Mouse (Mus musculus): ENCODE results near the gene Nav2. TPM values are rescaled to one million over a fixed set of nuclear protein-coding genes. Genes with fewer than 3 reads are reported as not detected.

The Nav2 gene
- polyA plus RNA-seq, 1 experiment, result 28.3 TPM

DNA sequence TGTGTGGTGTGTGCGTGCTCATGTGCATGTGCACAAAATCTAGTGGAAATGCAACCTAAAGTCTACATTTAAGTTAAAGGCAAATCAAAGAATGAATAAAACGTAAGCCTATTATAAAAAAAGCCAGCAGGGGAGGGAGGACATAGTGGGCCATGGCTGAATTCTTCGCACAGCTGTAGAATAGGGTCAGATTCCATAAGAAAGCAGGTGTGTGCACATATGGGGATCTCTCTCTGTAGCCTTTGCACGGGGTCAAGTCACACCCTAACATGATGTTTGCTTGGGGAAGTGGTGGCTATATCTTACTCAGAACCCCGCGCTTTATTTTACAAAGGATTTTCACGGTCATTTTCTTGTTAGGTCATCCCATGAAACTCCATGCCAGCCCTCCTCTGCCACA, 15.4 kb upstream of the Nav2 start:
- DNase-seq (ENCODE audit: low read depth), result no peak
- TF ChIP-seq POLR2A (IDR thresholded peaks at IDR 0.05; ENCODE audit: borderline replicate concordance, extremely low read depth, insufficient read depth, insufficient read length, poor library complexity, severe bottlenecking) (no peak), CTCF (IDR thresholded peaks at IDR 0.05; ENCODE audit: borderline replicate concordance, extremely low read depth, insufficient read depth, insufficient read length) (no peak)

GRCm38 (mm10) chr7:48894152-48894551, 14.4 kb upstream of the Nav2 start:
- no peak for TF ChIP-seq POLR2A (IDR thresholded peaks at IDR 0.05; ENCODE audit: borderline replicate concordance, extremely low read depth, insufficient read depth, insufficient read length, poor library complexity, severe bottlenecking)
- TF ChIP-seq CTCF (IDR thresholded peaks at IDR 0.05; ENCODE audit: borderline replicate concordance, extremely low read depth, insufficient read depth, insufficient read length), result peak; percentile 91
- peak; percentile 68 for DNase-seq (ENCODE audit: low read depth)

- no peak for TF ChIP-seq CTCF (IDR thresholded peaks at IDR 0.05; ENCODE audit: borderline replicate concordance, extremely low read depth, insufficient read depth, insufficient read length)
- no peak for TF ChIP-seq POLR2A (IDR thresholded peaks at IDR 0.05; ENCODE audit: borderline replicate concordance, extremely low read depth, insufficient read depth, insufficient read length, poor library complexity, severe bottlenecking)
- DNase-seq (ENCODE audit: low read depth), result no peak
Measured at GRCm38 (mm10) chr7:48894763-48895162, 13.8 kb upstream of the Nav2 start.

DNA sequence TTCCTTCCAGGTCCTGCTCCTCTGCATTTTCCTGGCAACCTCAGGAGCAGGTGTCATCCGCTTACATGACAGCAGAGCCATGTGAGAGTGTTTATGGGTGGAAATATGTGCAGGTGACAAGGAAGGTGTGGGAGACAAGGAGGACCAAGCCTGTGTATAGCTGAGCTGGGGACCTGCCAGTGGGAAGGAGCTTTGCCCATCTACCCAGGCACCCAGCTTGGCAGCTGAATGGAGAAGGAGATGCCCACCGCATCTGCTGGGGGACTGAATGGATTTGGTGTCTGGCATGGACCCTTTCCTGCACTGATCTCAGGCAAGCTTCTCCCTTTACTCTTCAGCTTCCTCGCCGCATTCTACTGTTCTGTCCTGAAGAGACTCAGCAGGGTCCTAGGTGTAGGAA, 13.0 kb upstream of the Nav2 start:
- no peak for DNase-seq (ENCODE audit: low read depth)
- TF ChIP-seq POLR2A (IDR thresholded peaks at IDR 0.05; ENCODE audit: borderline replicate concordance, extremely low read depth, insufficient read depth, insufficient read length, poor library complexity, severe bottlenecking) (no peak), CTCF (IDR thresholded peaks at IDR 0.05; ENCODE audit: borderline replicate concordance, extremely low read depth, insufficient read depth, insufficient read length) (no peak)

GRCm38 (mm10) chr7:48896051-48896450, 12.5 kb upstream of the Nav2 start:
- TF ChIP-seq POLR2A (IDR thresholded peaks at IDR 0.05; ENCODE audit: borderline replicate concordance, extremely low read depth, insufficient read depth, insufficient read length, poor library complexity, severe bottlenecking) (no peak), CTCF (IDR thresholded peaks at IDR 0.05; ENCODE audit: borderline replicate concordance, extremely low read depth, insufficient read depth, insufficient read length) (no peak)
- DNase-seq (ENCODE audit: low read depth), result no peak

GRCm38 (mm10) chr7:48897539-48898163, 10.9 kb upstream of the Nav2 start:
- DNase-seq (ENCODE audit: low read depth), result peak; percentile 82
- TF ChIP-seq POLR2A (IDR thresholded peaks at IDR 0.05; ENCODE audit: borderline replicate concordance, extremely low read depth, insufficient read depth, insufficient read length, poor library complexity, severe bottlenecking) (no peak), CTCF (IDR thresholded peaks at IDR 0.05; ENCODE audit: borderline replicate concordance, extremely low read depth, insufficient read depth, insufficient read length) (no peak)

- no peak for DNase-seq (ENCODE audit: low read depth)
- TF ChIP-seq POLR2A (IDR thresholded peaks at IDR 0.05; ENCODE audit: borderline replicate concordance, extremely low read depth, insufficient read depth, insufficient read length, poor library complexity, severe bottlenecking) (no peak), CTCF (IDR thresholded peaks at IDR 0.05; ENCODE audit: borderline replicate concordance, extremely low read depth, insufficient read depth, insufficient read length) (no peak)
Measured at GRCm38 (mm10) chr7:48898416-48898815, 10.1 kb upstream of the Nav2 start.

DNA sequence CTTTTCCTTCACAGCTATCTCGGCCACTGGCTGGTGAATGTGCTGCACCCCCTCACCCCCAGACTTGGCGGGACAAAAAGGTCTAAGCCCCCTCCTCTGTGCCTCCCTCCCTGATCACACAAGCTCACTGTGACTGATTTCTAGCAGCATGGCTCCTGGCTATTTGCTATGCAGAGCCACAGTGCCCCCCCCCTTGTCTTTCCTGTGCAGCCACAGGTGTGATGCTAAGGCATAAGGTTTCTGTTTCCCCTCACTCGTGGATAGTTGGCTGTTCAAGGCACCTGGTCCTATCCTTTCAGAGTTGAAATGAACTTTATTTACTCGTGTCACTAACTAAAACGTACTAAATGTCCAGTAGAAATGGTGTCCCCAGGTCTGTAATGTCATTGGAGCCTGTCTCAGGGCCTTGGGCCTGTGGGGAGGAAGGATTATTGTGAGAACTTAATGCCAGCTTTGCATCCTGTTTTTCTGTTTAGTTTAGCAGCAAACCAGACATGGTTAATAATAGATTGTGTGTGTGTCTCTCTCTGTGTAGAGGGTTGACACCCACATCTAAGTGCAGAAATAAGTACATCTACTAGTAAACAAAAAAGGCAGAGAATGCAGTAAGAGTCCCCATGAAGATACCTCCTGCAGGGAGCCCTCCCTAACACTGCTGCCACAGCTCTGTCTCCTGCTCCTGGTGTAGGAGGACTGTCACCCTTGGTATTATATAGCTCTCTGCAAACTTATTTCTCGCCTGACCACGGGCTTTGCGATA, 7.9 kb upstream of the Nav2 start:
- no peak for TF ChIP-seq POLR2A (IDR thresholded peaks at IDR 0.05; ENCODE audit: borderline replicate concordance, extremely low read depth, insufficient read depth, insufficient read length, poor library complexity, severe bottlenecking)
- TF ChIP-seq CTCF (IDR thresholded peaks at IDR 0.05; ENCODE audit: borderline replicate concordance, extremely low read depth, insufficient read depth, insufficient read length), result no peak
- no peak for DNase-seq (ENCODE audit: low read depth)

DNA sequence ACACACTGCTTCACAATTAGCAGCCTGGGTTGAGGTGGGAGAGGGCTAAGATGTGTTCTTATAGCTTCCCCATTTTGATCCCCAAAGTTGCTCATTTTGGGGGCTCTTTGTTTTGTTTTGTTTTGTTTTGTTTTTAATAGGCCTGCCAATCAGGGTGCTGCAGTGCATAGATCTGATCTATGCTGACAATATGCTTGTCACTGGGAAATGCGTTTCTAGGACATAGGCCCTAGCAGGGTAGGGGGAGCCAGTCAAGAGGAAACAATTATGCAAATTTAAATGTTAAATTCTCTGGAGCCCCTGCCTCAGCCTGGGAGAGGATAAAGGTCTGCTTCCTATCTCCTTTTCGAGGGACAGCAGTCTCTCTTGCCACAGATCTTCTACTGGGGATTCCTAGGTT, 6.1 kb upstream of the Nav2 start:
- peak; percentile 66 for DNase-seq (ENCODE audit: low read depth)
- TF ChIP-seq CTCF (IDR thresholded peaks at IDR 0.05; ENCODE audit: borderline replicate concordance, extremely low read depth, insufficient read depth, insufficient read length), result no peak
- TF ChIP-seq POLR2A (IDR thresholded peaks at IDR 0.05; ENCODE audit: borderline replicate concordance, extremely low read depth, insufficient read depth, insufficient read length, poor library complexity, severe bottlenecking), result no peak

DNA sequence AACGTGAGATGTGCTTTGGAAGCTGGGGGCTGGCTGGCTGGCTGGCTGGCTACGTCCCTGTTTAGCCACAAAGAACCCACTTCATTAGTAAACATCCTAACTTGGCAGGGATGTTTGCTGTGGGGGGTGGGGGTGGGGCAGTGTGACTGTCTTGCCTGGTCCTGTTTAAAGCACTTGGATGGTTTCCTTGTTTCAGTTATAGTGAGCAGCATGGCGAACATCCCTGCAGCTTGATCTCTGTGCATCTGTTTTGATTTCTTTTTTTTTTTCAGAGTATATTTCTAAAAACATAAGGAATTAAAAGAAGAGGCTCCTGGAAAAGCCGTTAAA, 791 bp downstream of the Nav2 start:
- TF ChIP-seq CTCF (IDR thresholded peaks at IDR 0.05; ENCODE audit: borderline replicate concordance, extremely low read depth, insufficient read depth, insufficient read length), result no peak
- TF ChIP-seq POLR2A (IDR thresholded peaks at IDR 0.05; ENCODE audit: borderline replicate concordance, extremely low read depth, insufficient read depth, insufficient read length, poor library complexity, severe bottlenecking), result no peak
- peak; percentile 81 for DNase-seq (ENCODE audit: low read depth)

DNA sequence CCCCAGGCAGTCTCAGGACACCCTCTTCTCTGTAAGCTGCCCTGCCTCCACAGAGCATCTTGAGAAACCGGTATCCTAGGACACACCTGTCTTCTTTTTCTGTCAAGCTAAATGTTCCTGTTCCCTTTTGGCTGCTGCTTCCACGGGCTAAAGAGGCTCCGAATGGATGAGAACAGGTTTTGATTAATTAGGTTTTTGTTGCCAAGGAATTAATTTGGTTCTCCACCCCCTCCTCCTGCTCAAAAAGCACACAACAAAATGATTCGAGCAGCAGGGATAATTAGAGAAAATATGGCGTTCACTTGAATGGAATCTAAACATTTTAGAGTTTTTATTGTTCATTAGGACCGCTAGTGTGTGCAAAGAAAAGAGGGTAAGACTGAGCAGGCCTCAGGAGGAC, 1.8 kb downstream of the Nav2 start:
- peak; percentile 79 for DNase-seq (ENCODE audit: low read depth)
- TF ChIP-seq POLR2A (IDR thresholded peaks at IDR 0.05; ENCODE audit: borderline replicate concordance, extremely low read depth, insufficient read depth, insufficient read length, poor library complexity, severe bottlenecking), result no peak
- TF ChIP-seq CTCF (IDR thresholded peaks at IDR 0.05; ENCODE audit: borderline replicate concordance, extremely low read depth, insufficient read depth, insufficient read length), result no peak

- no peak for TF ChIP-seq POLR2A (IDR thresholded peaks at IDR 0.05; ENCODE audit: borderline replicate concordance, extremely low read depth, insufficient read depth, insufficient read length, poor library complexity, severe bottlenecking)
- no peak for TF ChIP-seq CTCF (IDR thresholded peaks at IDR 0.05; ENCODE audit: borderline replicate concordance, extremely low read depth, insufficient read depth, insufficient read length)
- DNase-seq (ENCODE audit: low read depth), result no peak
Measured at GRCm38 (mm10) chr7:48911146-48911545, 2.6 kb downstream of the Nav2 start.
